Mouse (Mus musculus) midbrain, embryonic 16.5 days (tissue): Measurements from ENCODE around the gene Gast. TPM values are rescaled to one million over a fixed set of nuclear protein-coding genes. Genes with fewer than 3 reads are reported as not detected.
"Not testable (repeated sequence)": the region's sequence is repeated elsewhere in the genome, so short reads cannot be mapped to it uniquely, and the experiment has no call there.

Experiments
- ATAC-seq: fragments of 200-750 bp; cut with Nextera tagmentation; 2 replicates; pipeline ENCODE4 v1.8.0; 2017; ENCODE audit warnings: moderate TSS enrichment
- H3K27ac ChIP-seq: fragments of 300-500 bp; sonication (generic); 2 replicates; pipeline ENCODE4 v1.5.1; 2014; ENCODE audit warnings: mild to moderate bottlenecking, low read length, mixed read lengths
- H3K27me3 ChIP-seq: fragments of 300-500 bp; sonication (generic); 2 replicates; pipeline ENCODE4 v1.6.1; 2014; ENCODE audit warnings: low read depth, low read length, mixed read lengths; ENCODE audit not compliant: control insufficient read depth, insufficient read depth
- H3K36me3 ChIP-seq: fragments of 300-500 bp; sonication (generic); 2 replicates; pipeline ENCODE4 v1.6.1; 2014; ENCODE audit warnings: mild to moderate bottlenecking, low read length, moderate library complexity, mixed read lengths; ENCODE audit not compliant: control insufficient read depth, insufficient read depth
- H3K4me1 ChIP-seq: fragments of 300-500 bp; sonication (generic); 2 replicates; pipeline ENCODE4 v1.6.1; 2014; ENCODE audit warnings: mild to moderate bottlenecking, low read length, mixed read lengths; ENCODE audit not compliant: control insufficient read depth, insufficient read depth
- H3K4me2 ChIP-seq: fragments of 300-500 bp; sonication (generic); 2 replicates; pipeline ENCODE4 v1.6.1; 2014; ENCODE audit warnings: mild to moderate bottlenecking, low read length, mixed read lengths
- H3K4me3 ChIP-seq: fragments of 300-500 bp; sonication (generic); 2 replicates; pipeline ENCODE4 v1.5.1; 2014; ENCODE audit warnings: low read depth, mild to moderate bottlenecking, low read length, moderate library complexity, mixed read lengths
- H3K9ac ChIP-seq: fragments of 300-500 bp; sonication (generic); 2 replicates; pipeline ENCODE4 v1.6.1; 2014; ENCODE audit warnings: low read depth, low read length, mixed read lengths
- H3K9me3 ChIP-seq: fragments of 300-500 bp; sonication (generic); replicated peaks from 2 replicates; pipeline ENCODE4 v1.6.1; 2014; ENCODE audit warnings: mild to moderate bottlenecking, low read length, mixed read lengths; ENCODE audit not compliant: control insufficient read depth, poor library complexity, severe bottlenecking
- WGBS: fragments of 180-500 bp; shearing (Covaris S2); extraction: QIAGEN DNeasy Blood & Tissue Kit; methylation state at CpG from one replicate; pipeline ENCODE4 v1.1.7; 2014; 5-methylcytosine and 5-hydroxymethylcytosine counted together
- polyA plus RNA-seq: library from polyadenylated mRNA; unstranded; fragments of >200 nt; fragmentation: Nextera tagmentation; extraction: Ambion mirVana; gene quantifications from 2 replicates; pipeline ENCODE4 v1.2.1, GENCODE M21; 2015

The Gast gene
- polyA plus RNA-seq, 1 experiment from 2014 or later: 0.46 TPM

- Histone ChIP-seq H3K27ac (peak overlapping the region; percentile 99), H3K4me2 (peak overlapping the region; percentile 56), H3K36me3 (peaks cover 8% of the 10 kb centered on the region), H3K4me1 (peaks cover 10% of the 10 kb centered on the region; the same call in 1 of the 2 replicates), H3K27me3 (no peaks in the 10 kb centered on the region), H3K4me3 (peak overlapping the region; percentile 84), H3K9ac (no peak overlapping the region), H3K9me3 (no peaks in the 10 kb centered on the region)
- 82% methylated on average over 10 of the region's 10 CpGs for WGBS
- ATAC-seq: peak; percentile 12
Measured at GRCm38 (mm10) chr11:100318529-100319451, 15.4 kb upstream of the Gast start.

- peak; percentile 91 for ATAC-seq
- Histone ChIP-seq H3K36me3 (peaks cover 8% of the 10 kb centered on the region), H3K9me3 (no peaks in the 10 kb centered on the region), H3K27me3 (no peaks in the 10 kb centered on the region), H3K27ac (peak within 1 kb of the TSS; percentile 99), H3K4me1 (peaks cover 10% of the 10 kb centered on the region; the same call in 1 of the 2 replicates), H3K4me2 (peak within 1 kb of the TSS; percentile 81), H3K9ac (peak within 1 kb of the TSS; percentile 96), H3K4me3 (peak within 1 kb of the TSS; percentile 84)
- WGBS: under 1% methylated on average over 52 of the region's 58 CpGs
Measured at GRCm38 (mm10) chr11:100319492-100320171, 14.6 kb upstream of the Gast start, which contains the start of gene Eif1. TSS of gene Eif1 (plus strand) at chr11:100319885.

- Histone ChIP-seq H3K4me3 (peak overlapping the region; percentile 84), H3K9ac (peak overlapping the region; percentile 96), H3K36me3 (peaks cover 8% of the 10 kb centered on the region), H3K4me1 (peaks cover 10% of the 10 kb centered on the region; the same call in 1 of the 2 replicates), H3K9me3 (no peaks in the 10 kb centered on the region), H3K4me2 (peak overlapping the region; percentile 81), H3K27me3 (no peaks in the 10 kb centered on the region), H3K27ac (peak overlapping the region; percentile 99)
- ATAC-seq: peak; percentile 86
- 0% methylated on average over 40 of the region's 40 CpGs for WGBS
Measured at GRCm38 (mm10) chr11:100320172-100320630, 14.0 kb upstream of the Gast start.

GRCm38 (mm10) chr11:100320701-100321410 is 13.4 kb upstream of the Gast start:
- H3K9me3 ChIP-seq, H3K4me1 ChIP-seq, H3K36me3 ChIP-seq, ATAC-seq, H3K27me3 ChIP-seq: not testable (repeated sequence)
- WGBS: 24% methylated on average over 11 of the region's 11 CpGs
- Histone ChIP-seq H3K27ac (peak overlapping the region; percentile 99), H3K9ac (peak overlapping the region; percentile 96), H3K4me3 (peak overlapping the region; percentile 84), H3K4me2 (peak overlapping the region; percentile 81)

- WGBS: 76% methylated on average over 7 of the region's 7 CpGs
- H3K9ac ChIP-seq, H3K4me2 ChIP-seq, ATAC-seq, H3K4me3 ChIP-seq, H3K4me1 ChIP-seq, H3K9me3 ChIP-seq, H3K27ac ChIP-seq, H3K27me3 ChIP-seq, H3K36me3 ChIP-seq: not testable (repeated sequence)
Measured at GRCm38 (mm10) chr11:100321479-100322305, 12.5 kb upstream of the Gast start.

GRCm38 (mm10) chr11:100322591-100323258 is 11.5 kb upstream of the Gast start:
- H3K36me3 ChIP-seq: peaks cover 8% of the 10 kb centered on the region
- peaks cover 10% of the 10 kb centered on the region; the same call in 1 of the 2 replicates for H3K4me1 ChIP-seq
- WGBS: 66% methylated on average over 3 of the region's 3 CpGs
- no peaks in the 10 kb centered on the region for H3K9me3 ChIP-seq
- H3K4me3 ChIP-seq: no peak overlapping the region
- no peak for ATAC-seq
- H3K27ac ChIP-seq: no peak overlapping the region
- H3K9ac ChIP-seq: no peak overlapping the region
- H3K27me3 ChIP-seq: no peaks in the 10 kb centered on the region
- H3K4me2 ChIP-seq: no peak overlapping the region

- Histone ChIP-seq H3K4me3 (no peak overlapping the region), H3K4me2 (no peak overlapping the region), H3K36me3 (peaks cover 8% of the 10 kb centered on the region), H3K9me3 (no peaks in the 10 kb centered on the region), H3K9ac (no peak overlapping the region), H3K27me3 (no peaks in the 10 kb centered on the region), H3K27ac (no peak overlapping the region), H3K4me1 (peaks cover 10% of the 10 kb centered on the region; the same call in 1 of the 2 replicates)
- WGBS: 15% methylated on average over 3 of the region's 3 CpGs
- no peak for ATAC-seq
Measured at GRCm38 (mm10) chr11:100323578-100323977, 10.6 kb upstream of the Gast start.
